Mouse (Mus musculus) ES-Bruce4 (cell line): ENCODE results near the gene L3mbtl3.

Experiments
- CTCF ChIP-seq: IDR thresholded peaks from one replicate; pipeline ENCODE4 v1.8.1; 2011; ENCODE audit warnings: low read depth, low read length
- POLR2A ChIP-seq: IDR thresholded peaks from one replicate; pipeline ENCODE4 v1.8.1; 2011; ENCODE audit warnings: low read length; ENCODE audit not compliant: insufficient read depth

- TF ChIP-seq POLR2A (no peak), CTCF (no peak)
These were observed 100.4 kb downstream of the L3mbtl3 start for GRCm38 (mm10) chr10:26275414-26275813.
